12 mouse cellular contexts compared by ENCODE assay signal in genomic region chr2:170330466-170330865, GRCm38 (mm10).
A peak's percentile ranks its signal among the peaks of the same experiment; 100 is the strongest.
DNase-seq lines count a peak whose midpoint lies in the region; ATAC-seq and TF ChIP-seq lines count a peak whose summit lies in the region.
"Had no signal": no experiment of that assay in that cellular context is flagged by ENCODE, and none has a peak within 500 bp of the region (broad histone marks: within the 10 kb centered on the region; RNA-seq: fewer than 3 reads in every experiment).

No protein-coding gene starts in this region.

- no peaks in the 10 kb centered on the region for H3K36me3 ChIP-seq in kidney, embryonic 16.5 days (ENCODE audit: insufficient read depth, low read length)
- no peaks in the 10 kb centered on the region for H3K36me3 ChIP-seq in kidney, embryonic 14.5 days (ENCODE audit: control insufficient read depth, insufficient read depth, low read length)
- H3K36me3 ChIP-seq in heart, postnatal 0 days (replicated peaks; ENCODE audit: control insufficient read depth, insufficient read depth, low read length): no peaks in the 10 kb centered on the region
- H3K36me3 ChIP-seq in macrophage (ENCODE audit: inconsistent target): no peaks in the 10 kb centered on the region
- H3K36me3 ChIP-seq in forebrain, postnatal 0 days (ENCODE audit: insufficient read depth): no peaks in the 10 kb centered on the region
- H3K36me3 ChIP-seq: embryonic facial prominence, embryonic 13.5 days had no signal

- no peak overlapping the region for H3K4me3 ChIP-seq in kidney, embryonic 16.5 days (ENCODE audit: low read length)
- H3K4me3 ChIP-seq in kidney, embryonic 14.5 days (ENCODE audit: low read length): no peak overlapping the region
- H3K4me3 ChIP-seq in heart, postnatal 0 days (ENCODE audit: low read depth, low read length): no peak overlapping the region
- no peak overlapping the region for H3K4me3 ChIP-seq in macrophage (ENCODE audit: inconsistent target)
- no peak overlapping the region for H3K4me3 ChIP-seq in forebrain, postnatal 0 days (ENCODE audit: low read depth, low read length)
- H3K4me3 ChIP-seq: embryonic facial prominence, embryonic 13.5 days; megakaryocyte, embryonic 14.5 days had no signal

- no peaks in the 10 kb centered on the region for H3K79me2 ChIP-seq in macrophage (ENCODE audit: inconsistent target)

- H3K27ac ChIP-seq in kidney, embryonic 16.5 days (ENCODE audit: low read length): 0 out of 2 replicates have a peak overlapping the region, but pooled peaks have one; percentile 40
- no peak overlapping the region for H3K27ac ChIP-seq in kidney, embryonic 14.5 days (ENCODE audit: low read depth, low read length)
- H3K27ac ChIP-seq in heart, postnatal 0 days (ENCODE audit: low read depth): peak overlapping the region; percentile 3; the same call in 1 of the 2 replicates
- peak overlapping the region; percentile 62; the same call in 1 of the 2 replicates for H3K27ac ChIP-seq in macrophage
- H3K27ac ChIP-seq in forebrain, postnatal 0 days (ENCODE audit: low read depth, low read length): no peak overlapping the region
- H3K27ac ChIP-seq: embryonic facial prominence, embryonic 13.5 days had no signal

- ATAC-seq in kidney, embryonic 16.5 days (ENCODE audit: low FRiP score, low TSS enrichment): no peak
- ATAC-seq in kidney, embryonic 14.5 days (ENCODE audit: low FRiP score, low TSS enrichment): no peak
- peak; percentile 81 for ATAC-seq in heart, postnatal 0 days (ENCODE audit: insufficient read depth, low read depth)
- ATAC-seq in forebrain, postnatal 0 days: no peak

- peaks cover 5% of the 10 kb centered on the region; the same call in 1 of the 2 replicates for H3K4me1 ChIP-seq in kidney, embryonic 16.5 days (ENCODE audit: insufficient read depth, low read length)
- H3K4me1 ChIP-seq in kidney, embryonic 14.5 days (ENCODE audit: control insufficient read depth, insufficient read depth, low read length): no peaks in the 10 kb centered on the region
- no peaks in the 10 kb centered on the region for H3K4me1 ChIP-seq in heart, postnatal 0 days (ENCODE audit: control insufficient read depth, insufficient read depth)
- H3K4me1 ChIP-seq in forebrain, postnatal 0 days (ENCODE audit: insufficient read depth): no peaks in the 10 kb centered on the region
- H3K4me1 ChIP-seq: megakaryocyte, embryonic 14.5 days had no signal

- TF ChIP-seq CTCF in heart, postnatal 0 days (IDR thresholded peaks at IDR 0.05; ENCODE audit: low read depth): no peak
- no peak for TF ChIP-seq CTCF in forebrain, postnatal 0 days (IDR thresholded peaks at IDR 0.05; ENCODE audit: low read depth)

- H3K9ac ChIP-seq in kidney, embryonic 16.5 days (replicated peaks; ENCODE audit: low read length): no peak overlapping the region
- no peak overlapping the region for H3K9ac ChIP-seq in kidney, embryonic 14.5 days (ENCODE audit: low read depth, low read length)
- H3K9ac ChIP-seq in heart, postnatal 0 days (replicated peaks; ENCODE audit: low read depth, low read length): no peak overlapping the region
- H3K9ac ChIP-seq in forebrain, postnatal 0 days: no peak overlapping the region
- H3K9ac ChIP-seq: embryonic facial prominence, embryonic 13.5 days had no signal

- DNase-seq in gastrocnemius, postnatal 25 days: peak; percentile 62
- DNase-seq in heart, postnatal 0 days (ENCODE audit: low spot score): peak; percentile 68
- no peak for DNase-seq in kidney, postnatal 36 days
- DNase-seq in layer of hippocampus, postnatal 36 days: no peak
- DNase-seq in forebrain, postnatal 0 days: no peak
- DNase-seq: adrenal gland, adult 8-10 months; cerebellum, adult 18-20 months had no signal

- H3K9me3 ChIP-seq in kidney, embryonic 16.5 days (ENCODE audit: low read length): no peaks in the 10 kb centered on the region
- H3K9me3 ChIP-seq in kidney, embryonic 14.5 days (ENCODE audit: control insufficient read depth, low read length): no peaks in the 10 kb centered on the region
- no peaks in the 10 kb centered on the region for H3K9me3 ChIP-seq in heart, postnatal 0 days (replicated peaks; ENCODE audit: control insufficient read depth, low read length)
- H3K9me3 ChIP-seq in forebrain, postnatal 0 days (ENCODE audit: low read length): no peaks in the 10 kb centered on the region
- H3K9me3 ChIP-seq: embryonic facial prominence, embryonic 13.5 days; megakaryocyte, embryonic 14.5 days had no signal

- H3K4me2 ChIP-seq in kidney, embryonic 16.5 days (replicated peaks; ENCODE audit: low read depth, low read length): no peak overlapping the region
- no peak overlapping the region for H3K4me2 ChIP-seq in kidney, embryonic 14.5 days (replicated peaks; ENCODE audit: low read depth, low read length)
- H3K4me2 ChIP-seq in heart, postnatal 0 days (ENCODE audit: low read depth, low read length): no peak overlapping the region
- no peak overlapping the region for H3K4me2 ChIP-seq in forebrain, postnatal 0 days (ENCODE audit: low read depth)
- H3K4me2 ChIP-seq: embryonic facial prominence, embryonic 13.5 days had no signal

- no peaks in the 10 kb centered on the region for H3K27me3 ChIP-seq in kidney, embryonic 16.5 days (ENCODE audit: insufficient read depth, low read length)
- H3K27me3 ChIP-seq in kidney, embryonic 14.5 days (ENCODE audit: control insufficient read depth, insufficient read depth, low read length): no peaks in the 10 kb centered on the region
- H3K27me3 ChIP-seq in heart, postnatal 0 days (ENCODE audit: control insufficient read depth, insufficient read depth, low read length): no peaks in the 10 kb centered on the region
- H3K27me3 ChIP-seq in forebrain, postnatal 0 days (ENCODE audit: insufficient read depth, low read length): no peaks in the 10 kb centered on the region
- H3K27me3 ChIP-seq: embryonic facial prominence, embryonic 13.5 days had no signal

- WGBS in kidney, embryonic 16.5 days: 50% methylated on average over 8 of the region's 8 CpGs
- WGBS in kidney, embryonic 14.5 days: 41% methylated on average over 8 of the region's 8 CpGs
- 43% methylated on average over 8 of the region's 8 CpGs for WGBS in heart, postnatal 0 days
- 67% methylated on average over 8 of the region's 8 CpGs for WGBS in macrophage (ENCODE audit: missing documents)
- WGBS in forebrain, postnatal 0 days: 88% methylated on average over 8 of the region's 8 CpGs

- no peak for TF ChIP-seq EP300 in heart, postnatal 0 days (IDR thresholded peaks at IDR 0.05; ENCODE audit: low read depth)

Comparison
In these comparisons a context has a peak if more than half of its experiments do, and no peak if none do; other contexts are left out.
1. H3K27ac ChIP-seq: peak in kidney, embryonic 16.5 days (single experiment), heart, postnatal 0 days (single experiment) and macrophage (single experiment); none in kidney, embryonic 14.5 days (single experiment) and forebrain, postnatal 0 days (single experiment).
2. DNase-seq: peak in gastrocnemius, postnatal 25 days (single experiment) and heart, postnatal 0 days (single experiment); none in kidney, postnatal 36 days (0 of 2), layer of hippocampus, postnatal 36 days (0 of 2) and forebrain, postnatal 0 days (single experiment).